In genomic region chr7:138139766-138140165, GRCm38 (mm10) we compare ENCODE assay signal across 13 mouse cellular contexts.
"Had no signal": no experiment of that assay in that cellular context is flagged by ENCODE, and none has a peak within 500 bp of the region (broad histone marks: within the 10 kb centered on the region; RNA-seq: fewer than 3 reads in every experiment).

No protein-coding gene starts in this region.

- H3K36me3 ChIP-seq: kidney, embryonic 15.5 days; limb, embryonic 15.5 days; liver, embryonic 12.5 days; midbrain, embryonic 12.5 days had no signal

- H3K27ac ChIP-seq: kidney, embryonic 15.5 days; limb, embryonic 15.5 days; liver, embryonic 12.5 days; midbrain, embryonic 12.5 days; stomach, postnatal 0 days had no signal

- H3K4me1 ChIP-seq: kidney, embryonic 15.5 days; limb, embryonic 15.5 days; liver, embryonic 12.5 days; midbrain, embryonic 12.5 days had no signal

- DNase-seq: kidney, adult 2 months; kidney, postnatal 14 days; lung, embryonic 14.5 days; lung, postnatal 10 days; lung, postnatal 4 days; right cerebral cortex, postnatal 25 days; thymus, postnatal 4 days had no signal

- ATAC-seq: liver, embryonic 12.5 days; midbrain, embryonic 16.5 days had no signal

- H3K27me3 ChIP-seq: kidney, embryonic 15.5 days; limb, embryonic 15.5 days; liver, embryonic 12.5 days; midbrain, embryonic 12.5 days had no signal

- H3K9ac ChIP-seq: kidney, embryonic 15.5 days; limb, embryonic 15.5 days; liver, embryonic 12.5 days; lung, embryonic 14.5 days; midbrain, embryonic 12.5 days had no signal

- H3K4me2 ChIP-seq: kidney, embryonic 15.5 days; limb, embryonic 15.5 days; liver, embryonic 12.5 days; lung, embryonic 14.5 days; midbrain, embryonic 12.5 days had no signal

- H3K4me3 ChIP-seq: kidney, embryonic 15.5 days; limb, embryonic 15.5 days; liver, embryonic 12.5 days; midbrain, embryonic 12.5 days had no signal

- H3K9me3 ChIP-seq: kidney, embryonic 15.5 days; limb, embryonic 15.5 days; liver, embryonic 12.5 days; midbrain, embryonic 12.5 days had no signal
